Comparison of ENCODE assay signal across 8 mouse cellular contexts in genomic region chr17:50508055-50508774, GRCm38 (mm10). TPM values are rescaled to one million over a fixed set of nuclear protein-coding genes. Genes with fewer than 3 reads are reported as not detected.
DNase-seq lines count a peak whose midpoint lies in the region; ATAC-seq and TF ChIP-seq lines count a peak whose summit lies in the region.

No protein-coding gene starts in this region.

- no peak for TF ChIP-seq POLR2A in testis, adult 2 months (IDR thresholded peaks at IDR 0.05; ENCODE audit: control insufficient read depth, low read depth, low read length)

- 35% methylated on average over 18 of the region's 18 CpGs for WGBS in macrophage (ENCODE audit: missing documents)

- DNase-seq in frontal cortex, postnatal 36 days (ENCODE audit: low spot score in 2 of 2): no peak
- DNase-seq in testis, postnatal 10 days (ENCODE audit: low spot score): no peak
- DNase-seq in gastrocnemius, postnatal 14 days: peak; percentile 20
- DNase-seq in retina, embryonic 14.5 days (ENCODE audit: low spot score): no peak
- no peak for DNase-seq in layer of hippocampus, adult 11-12 months (ENCODE audit: low spot score)

- peak; percentile 21 for ATAC-seq in frontal cortex, adult (ENCODE audit: low TSS enrichment)

- H3K27ac ChIP-seq in testis, adult 2 months (ENCODE audit: control insufficient read depth, insufficient read depth, low read depth, low read length): peak overlapping the region; percentile 10; the same call in 1 of the 2 replicates
- no peak overlapping the region for H3K27ac ChIP-seq in macrophage

- H3K4me1 ChIP-seq in testis, adult 2 months (ENCODE audit: control insufficient read depth, insufficient read depth, low read length): peaks cover 6% of the 10 kb centered on the region

- peaks cover 36% of the 10 kb centered on the region for H3K79me2 ChIP-seq in macrophage (ENCODE audit: inconsistent target)

- TF ChIP-seq CTCF in testis, adult 2 months (IDR thresholded peaks at IDR 0.05; ENCODE audit: control insufficient read depth, insufficient read depth, insufficient replicate concordance, low read depth, low read length): no peak

- H3K36me3 ChIP-seq in testis, adult 2 months (ENCODE audit: control insufficient read depth, insufficient read depth, low read length): no peaks in the 10 kb centered on the region
- H3K36me3 ChIP-seq in macrophage (ENCODE audit: inconsistent target): no peaks in the 10 kb centered on the region

- H3K4me3 ChIP-seq in testis, adult 2 months (ENCODE audit: control insufficient read depth, low read depth, low read length): peak overlapping the region; percentile 91
- H3K4me3 ChIP-seq in macrophage (ENCODE audit: inconsistent target): peak overlapping the region; percentile 6; the same call in 1 of the 2 replicates

- intact Hi-C loops in gastrocnemius, postnatal 14 days (cut with DNase I; ENCODE audit: low total_unique reads): loop anchor here (10.0 kb wide), 1 partner anchor 213 kb away; the partner anchor contains the start of gene Dazl

- no peaks in the 10 kb centered on the region for H3K27me3 ChIP-seq in testis, adult 2 months (ENCODE audit: control insufficient read depth, insufficient read depth, low read length)

RNA-seq across cellular contexts. Expression of gene Plcl2, which starts 1.0 kb away (rescaled TPM):
- 0.73 and 0.95 TPM in 2 replicates for polyA plus RNA-seq in testis, adult 2 months (2012; rRNA removed)
- 10 to 100 TPM; 27.0 to 29.8 TPM for total RNA-seq in gastrocnemius, postnatal 14 days (2021)
- total RNA-seq in macrophage (2018; cell fraction: chromatin; rRNA removed): 100 to 1,000 TPM; 151 to 508 (median 239) TPM
- 10 to 100 TPM; 48.8 to 87.2 (median 65.6) TPM for total RNA-seq in macrophage (2018; cell fraction: cytosol; rRNA removed)
- total RNA-seq in macrophage (2018; cell fraction: nucleus; rRNA removed): 100 to 1,000 TPM in 25 of 26 experiments, 10 to 100 TPM in 1; 92.1 to 348 (median 202) TPM
- 22.4 to 54.9 TPM (median 47.7 TPM) in 3 replicates for polyA plus RNA-seq in macrophage (2018)

Comparison
In these comparisons a context has a peak if more than half of its experiments do, and no peak if none do; other contexts are left out.
1. RNA of gene Plcl2, which starts 1.0 kb away (polyA plus RNA-seq): 22.4 to 54.9 TPM in macrophage; 0.73 to 0.95 TPM in testis, adult 2 months; every median in the first group is over 10 times any median in the second.